Mouse (Mus musculus): ENCODE data around the gene Cth.
"Not testable (repeated sequence)": the region's sequence is repeated elsewhere in the genome, so short reads cannot be mapped to it uniquely, and the experiment has no call there.

Gene Cth

GRCm38 (mm10) chr3:157924692-157925328, at the start of gene Cth:
Cth (minus strand) TSS chr3:157925077.
- peak; percentile 92 for DNase-seq

- DNase-seq: no peak
Measured at GRCm38 (mm10) chr3:157973236-157973635, 48.4 kb upstream of the Cth start.

- DNase-seq: no peak
Measured at GRCm38 (mm10) chr3:157971151-157971550, 46.3 kb upstream of the Cth start.

GRCm38 (mm10) chr3:157957320-157957719, 32.4 kb upstream of the Cth start:
- no peak for DNase-seq

GRCm38 (mm10) chr3:157956201-157956600, 31.3 kb upstream of the Cth start:
- no peak for DNase-seq

- no peak for DNase-seq
Measured at GRCm38 (mm10) chr3:157955466-157955865, 30.6 kb upstream of the Cth start.

- DNase-seq: no peak
Measured at GRCm38 (mm10) chr3:157952716-157953115, 27.8 kb upstream of the Cth start.

- DNase-seq: peak; percentile 21
Measured at GRCm38 (mm10) chr3:157947383-157948280, 22.8 kb upstream of the Cth start.

- DNase-seq: peak; percentile 94
Measured at GRCm38 (mm10) chr3:157946843-157947358, 22.0 kb upstream of the Cth start, which contains the start of gene Ankrd13c. Ankrd13c (plus strand) TSS chr3:157947239.

GRCm38 (mm10) chr3:157938585-157938984, 13.7 kb upstream of the Cth start:
- DNase-seq: no peak

- no peak for DNase-seq
Measured at GRCm38 (mm10) chr3:157934301-157934823, 9.5 kb upstream of the Cth start.

- not testable (repeated sequence) for DNase-seq
Measured at GRCm38 (mm10) chr3:157933223-157933622, 8.3 kb upstream of the Cth start.

GRCm38 (mm10) chr3:157932074-157932473, 7.2 kb upstream of the Cth start:
- no peak for DNase-seq

- DNase-seq: no peak
Measured at GRCm38 (mm10) chr3:157931592-157931991, 6.7 kb upstream of the Cth start.

GRCm38 (mm10) chr3:157929417-157929816, 4.5 kb upstream of the Cth start:
- no peak for DNase-seq

GRCm38 (mm10) chr3:157928731-157929130, 3.9 kb upstream of the Cth start:
- DNase-seq: no peak

- DNase-seq: no peak
Measured at GRCm38 (mm10) chr3:157926761-157927160, 1.9 kb upstream of the Cth start.

- DNase-seq: peak; percentile 8
Measured at GRCm38 (mm10) chr3:157925706-157926510, 1.0 kb upstream of the Cth start.

- no peak for DNase-seq
Measured at GRCm38 (mm10) chr3:157923268-157923835, 1.5 kb downstream of the Cth start.

GRCm38 (mm10) chr3:157921376-157921775, 3.5 kb downstream of the Cth start:
- DNase-seq: no peak

GRCm38 (mm10) chr3:157916336-157916735, 8.5 kb downstream of the Cth start:
- DNase-seq: no peak

GRCm38 (mm10) chr3:157912155-157912554, 12.7 kb downstream of the Cth start:
- DNase-seq: no peak

All from lung, postnatal 10 days (tissue).